Mouse (Mus musculus): ENCODE measurements around the gene Rab9b. TPM values are rescaled to one million over a fixed set of nuclear protein-coding genes. Genes with fewer than 3 reads are reported as not detected.

Rab9b gene
- total and polyA plus RNA-seq, 3 experiments: not detected

DNA sequence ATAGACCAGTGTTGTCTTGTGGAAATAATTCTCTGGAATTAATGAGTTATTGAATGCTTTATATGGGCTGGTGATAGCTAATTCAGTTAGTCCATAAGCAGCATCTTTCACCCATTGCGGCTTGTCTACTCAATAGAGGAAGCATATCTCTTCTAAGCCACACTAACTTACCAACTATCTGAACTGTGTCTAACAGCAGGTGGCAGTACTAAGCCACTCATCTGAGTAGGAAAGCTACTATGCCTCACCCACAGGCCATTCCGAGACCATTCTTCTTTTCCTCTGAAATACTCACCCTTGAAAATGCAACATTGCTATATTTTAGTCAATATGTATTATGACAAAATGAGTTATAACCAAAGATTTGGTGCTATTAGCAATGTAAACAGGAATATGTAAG is 27.2 kb upstream of the Rab9b start (continued):
- TF ChIP-seq EP300 (IDR thresholded peaks at IDR 0.05; ENCODE audit: low read depth in 1 of 2, low read length in 2 of 2) (no peak), ZMIZ1 (IDR thresholded peaks at IDR 0.05; ENCODE audit: low read depth, low read length) (no peak), E2F4 (IDR thresholded peaks at IDR 0.05; ENCODE audit: borderline replicate concordance, low read depth, low read length) (no peak), MEF2A (IDR thresholded peaks at IDR 0.05; ENCODE audit: extremely low read depth, insufficient replicate concordance, low read depth, low read length, poor library complexity, severe bottlenecking) (no peak), GATA1 (IDR thresholded peaks at IDR 0.05; ENCODE audit: low read depth, low read length) (no peak), ZKSCAN1 (IDR thresholded peaks at IDR 0.05; ENCODE audit: low read depth, low read length) (no peak), MAZ (IDR thresholded peaks at IDR 0.05; ENCODE audit: low read depth, low read length) (no peak), JUND (IDR thresholded peaks at IDR 0.05; ENCODE audit: low read depth, low read length) (no peak), MYB (IDR thresholded peaks at IDR 0.05; ENCODE audit: low read depth, low read length) (no peak), GABPA (IDR thresholded peaks at IDR 0.05; ENCODE audit: low read depth, low read length) (no peak), TBP (IDR thresholded peaks at IDR 0.05; ENCODE audit: low read depth, low read length) (no peak), CHD1 (IDR thresholded peaks at IDR 0.05; ENCODE audit: low read depth, low read length) (no peak), TCF12 (IDR thresholded peaks at IDR 0.05; ENCODE audit: low read depth, low read length) (no peak), RAD21 (IDR thresholded peaks at IDR 0.05; ENCODE audit: low read depth, low read length) (peak; percentile 72), UBTF (IDR thresholded peaks at IDR 0.05; ENCODE audit: borderline replicate concordance, insufficient read depth, low read depth, low read length) (no peak), KAT2A (conservative IDR thresholded peaks at IDR 0.05; ENCODE audit: low read depth, low read length) (no peak), MAX (IDR thresholded peaks at IDR 0.05; ENCODE audit: low read length) (no peak), MXI1 (IDR thresholded peaks at IDR 0.05; ENCODE audit: low read depth, low read length) (no peak), POLR2AphosphoS5 (IDR thresholded peaks at IDR 0.05; ENCODE audit: borderline replicate concordance, low read depth, low read length) (no peak)

DNA sequence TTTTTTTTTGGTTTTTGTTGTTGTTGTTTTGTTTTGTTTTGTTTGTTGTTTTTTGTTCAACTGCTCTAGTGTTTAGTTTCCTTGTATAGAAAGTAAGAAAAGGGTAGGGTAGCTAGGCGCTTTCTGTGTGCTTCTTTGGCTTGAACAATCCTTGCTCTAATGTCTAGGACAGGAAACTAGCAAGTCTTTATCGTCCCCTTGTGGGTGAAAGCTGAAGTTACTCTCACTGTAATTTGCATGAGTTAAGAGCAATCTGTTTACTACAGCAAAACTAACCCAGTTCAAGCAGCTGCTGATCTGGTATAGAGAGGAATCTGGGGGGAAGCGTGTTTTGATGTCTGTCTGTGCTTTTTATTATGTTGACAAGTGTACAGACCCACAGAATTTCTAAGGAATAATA is 18.3 kb downstream of the Rab9b start:
- peaks cover 2 to 4% of the 10 kb centered on the region in 2 experiments; a peak in 3 of 4 replicates for H3K27me3 ChIP-seq (ENCODE audit: control insufficient read depth in 1 of 2, insufficient read depth in 2 of 2, low read length in 2 of 2)
- no peak overlapping the region for H3K9ac ChIP-seq (ENCODE audit: control insufficient read depth, low read depth, low read length, poor library complexity, severe bottlenecking)
- no peak for TF ChIP-seq USF1 (IDR thresholded peaks at IDR 0.05; ENCODE audit: low read depth, low read length)
- TF ChIP-seq ZC3H11A (IDR thresholded peaks at IDR 0.05; ENCODE audit: low read depth, low read length): no peak
- TF ChIP-seq CTCF (IDR thresholded peaks at IDR 0.05 in 2 of 3, conservative IDR thresholded peaks at IDR 0.05 in 1 of 3; ENCODE audit: control insufficient read depth in 1 of 3, insufficient read depth in 1 of 3, low read depth in 2 of 3, low read length in 3 of 3, poor library complexity in 1 of 3, severe bottlenecking in 1 of 3): peak in 2 of 3 experiments; percentile 60 to 63; a peak in 4 of 6 replicates
- peak; percentile 55 for TF ChIP-seq RAD21 (IDR thresholded peaks at IDR 0.05; ENCODE audit: low read depth, low read length)
- peak; percentile 59 for TF ChIP-seq SMC3 (IDR thresholded peaks at IDR 0.05; ENCODE audit: low read depth, low read length)
- TF ChIP-seq USF2 (IDR thresholded peaks at IDR 0.05; ENCODE audit: borderline replicate concordance in 1 of 2, insufficient read depth in 1 of 2, low read depth in 1 of 2, low read length in 2 of 2): no peak
- TF ChIP-seq MYC (IDR thresholded peaks at IDR 0.05; ENCODE audit: low read depth, low read length): no peak
- no peak for TF ChIP-seq MEF2A (IDR thresholded peaks at IDR 0.05; ENCODE audit: extremely low read depth, insufficient replicate concordance, low read depth, low read length, poor library complexity, severe bottlenecking)
- no peaks in the 10 kb centered on the region for H3K36me3 ChIP-seq (ENCODE audit: control insufficient read depth in 1 of 2, insufficient read depth in 2 of 2, low read length in 2 of 2)
- H3K79me2 ChIP-seq (ENCODE audit: control insufficient read depth, insufficient read depth, low read length, poor library complexity): no peaks in the 10 kb centered on the region
- no peak overlapping the region for H3K4me3 ChIP-seq (ENCODE audit: control insufficient read depth in 1 of 2, insufficient read depth in 1 of 2, low read depth in 2 of 2, low read length in 2 of 2)
- H3K27ac ChIP-seq (ENCODE audit: control insufficient read depth, low read depth, low read length): no peak overlapping the region
- peak; percentile 52 for DNase-seq (ENCODE audit: low read depth, low spot score)
- H3K9me3 ChIP-seq (replicated peaks; ENCODE audit: insufficient read depth, low read length): no peaks in the 10 kb centered on the region
- H3K4me1 ChIP-seq (ENCODE audit: control insufficient read depth in 1 of 2, insufficient read depth in 2 of 2, low read length in 2 of 2): no peaks in the 10 kb centered on the region
